ENCODE assay signal across 17 mouse cellular contexts in the genomic region with DNA sequence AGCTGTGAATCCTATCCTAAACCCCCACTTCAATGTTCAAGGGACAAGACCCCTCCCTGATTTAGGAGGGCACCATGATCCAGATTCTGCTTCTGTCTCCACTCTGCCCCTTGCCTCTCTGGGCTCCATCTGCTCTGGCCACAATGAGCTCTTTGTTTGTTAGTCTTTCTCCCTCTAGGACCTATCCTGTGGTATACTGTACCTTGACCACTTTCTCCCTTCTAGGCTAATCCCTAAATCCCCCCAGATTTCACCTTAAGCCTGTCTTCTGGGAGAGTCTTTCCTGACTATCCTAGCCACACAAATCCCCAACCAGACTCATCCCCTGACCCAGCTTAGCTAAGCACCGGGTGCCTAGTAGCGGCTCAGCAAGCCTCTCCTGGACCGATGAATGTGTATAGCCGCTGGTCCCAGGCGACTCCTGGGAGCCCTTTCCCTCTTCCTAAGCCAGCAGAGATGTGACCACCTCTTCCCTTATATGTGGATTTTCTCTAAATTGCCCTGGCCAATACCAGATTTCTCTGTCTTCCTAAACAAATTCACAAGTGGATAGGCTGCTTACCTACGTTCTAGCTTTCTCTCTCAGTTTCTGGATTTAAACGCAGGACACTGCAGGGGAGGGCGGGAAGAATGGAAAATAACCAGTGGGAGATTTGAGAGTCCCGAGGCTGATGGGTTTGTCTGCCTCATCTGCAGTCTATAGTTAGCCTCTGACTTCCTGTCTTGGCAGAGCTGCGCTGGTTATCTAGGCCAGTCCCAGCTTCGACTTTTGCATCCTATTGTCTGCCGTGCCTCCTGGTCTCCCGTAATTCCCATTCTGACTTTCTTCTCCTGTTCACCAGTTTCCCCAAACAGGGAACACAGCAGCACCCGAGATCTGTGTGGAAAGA. TPM values are rescaled to one million over a fixed set of nuclear protein-coding genes. Genes with fewer than 3 reads are reported as not detected.
A peak's percentile ranks its signal among the peaks of the same experiment; 100 is the strongest.
DNase-seq lines count a peak whose midpoint lies in the region; ATAC-seq lines count a peak whose summit lies in the region.
"Had no signal": no experiment of that assay in that cellular context is flagged by ENCODE, and none has a peak within 500 bp of the region (broad histone marks: within the 10 kb centered on the region; RNA-seq: fewer than 3 reads in every experiment).

No protein-coding gene starts in this region.

- H3K4me2 ChIP-seq in heart, embryonic 11.5 days = peak overlapping the region; percentile 4; the same call in 1 of the 2 replicates
- H3K4me2 ChIP-seq: liver, embryonic 13.5 days; midbrain, embryonic 13.5 days had no signal

- no peak for DNase-seq in cerebellum, postnatal 4 days (ENCODE audit: low spot score in 2 of 2)
- peak; percentile 82 for DNase-seq in retina, postnatal 1 day
- no peak for DNase-seq in urinary bladder, postnatal 4 days (ENCODE audit: low spot score in 2 of 2)
- DNase-seq: left cerebral cortex, postnatal 4 days; liver, embryonic 13.5 days; lung, postnatal 14 days; spleen, adult 18-20 months had no signal

- H3K27ac ChIP-seq in heart, embryonic 11.5 days (ENCODE audit: low read depth, low read length) = no peak overlapping the region
- H3K27ac ChIP-seq: heart, adult 2 months; hindbrain, postnatal 0 days; liver, embryonic 13.5 days; midbrain, embryonic 13.5 days had no signal

- peak overlapping the region; percentile 35 for H3K4me3 ChIP-seq in megakaryocyte, embryonic 14.5 days (replicated peaks)
- no peak overlapping the region for H3K4me3 ChIP-seq in heart, embryonic 11.5 days (ENCODE audit: low read depth, low read length)
- H3K4me3 ChIP-seq: heart, adult 2 months; liver, embryonic 13.5 days; midbrain, embryonic 13.5 days had no signal

- H3K9ac ChIP-seq in heart, embryonic 11.5 days (ENCODE audit: low read depth, low read length) = no peak overlapping the region
- H3K9ac ChIP-seq: liver, embryonic 13.5 days; midbrain, embryonic 13.5 days had no signal

- peaks cover 37% of the 10 kb centered on the region for H3K9me3 ChIP-seq in megakaryocyte, embryonic 14.5 days
- H3K9me3 ChIP-seq in heart, embryonic 11.5 days (replicated peaks; ENCODE audit: control insufficient read depth, low read length) = no peaks in the 10 kb centered on the region
- H3K9me3 ChIP-seq: liver, embryonic 13.5 days; midbrain, embryonic 13.5 days had no signal

- peaks cover 19% of the 10 kb centered on the region for H3K4me1 ChIP-seq in megakaryocyte, embryonic 14.5 days
- peaks cover 3% of the 10 kb centered on the region; the same call in 1 of the 2 replicates for H3K4me1 ChIP-seq in heart, embryonic 11.5 days (ENCODE audit: control insufficient read depth, insufficient read depth, low read length)

- ATAC-seq in cerebellum, adult (ENCODE audit: insufficient number of reproducible peaks, low FRiP score, low TSS enrichment) = peak; percentile 72; the same call in 1 of the 2 replicates
- ATAC-seq in megakaryocyte, adult 5-6 weeks (ENCODE audit: poor library complexity, severe bottlenecking) = no peak
- ATAC-seq in heart, embryonic 11.5 days (replicated peaks; ENCODE audit: insufficient number of reproducible peaks, low FRiP score, low TSS enrichment) = no peak
- ATAC-seq in CD4-positive, CD25-positive, alpha-beta regulatory T cell, adult 4 months = no peak
- ATAC-seq: hindbrain, postnatal 0 days; midbrain, embryonic 13.5 days; Patski had no signal

- 35% methylated on average over 14 of the region's 14 CpGs for WGBS in heart, embryonic 11.5 days (ENCODE audit: insufficient replicate concordance)

- no peaks in the 10 kb centered on the region for H3K36me3 ChIP-seq in megakaryocyte, embryonic 14.5 days (replicated peaks; ENCODE audit: low read length)
- H3K36me3 ChIP-seq in heart, embryonic 11.5 days (ENCODE audit: control insufficient read depth, insufficient read depth, low read length) = no peaks in the 10 kb centered on the region
- H3K36me3 ChIP-seq: liver, embryonic 13.5 days; midbrain, embryonic 13.5 days had no signal

- peaks cover 49% of the 10 kb centered on the region for H3K27me3 ChIP-seq in megakaryocyte, embryonic 14.5 days (replicated peaks)
- H3K27me3 ChIP-seq in heart, embryonic 11.5 days (ENCODE audit: control insufficient read depth, insufficient read depth, low read length) = no peaks in the 10 kb centered on the region
- H3K27me3 ChIP-seq: liver, embryonic 13.5 days; midbrain, embryonic 13.5 days had no signal

RNA-seq across cellular contexts. Expression of gene Chil1, which starts 14.3 kb away (rescaled TPM):
- polyA plus RNA-seq in megakaryocyte, embryonic 14.5 days (2012; ENCODE audit: insufficient read depth, low replicate concordance) = 5.0 TPM in 1 of 2 replicates, not detected in the other
- total RNA-seq in megakaryocyte, adult 5-6 weeks (2015) = 137 and 168 TPM in 2 replicates
- 120 and 142 TPM in 2 replicates for total RNA-seq in megakaryocyte, adult 5-6 weeks (2017)
- 1.5 and 1.9 TPM in 2 replicates for polyA plus RNA-seq in heart, embryonic 11.5 days (2014; fragmentation: Nextera tagmentation; extraction: Ambion mirVana)
- polyA plus RNA-seq in CD4-positive, CD25-positive, alpha-beta regulatory T cell, adult 4 months (2017; shearing (Covaris generic)) = under 1 TPM; 0.51 to 0.94 TPM

RNA-seq across cellular contexts. Expression of gene Mybph, which starts 25.6 kb away (rescaled TPM):
- polyA plus RNA-seq in megakaryocyte, embryonic 14.5 days (2012; ENCODE audit: insufficient read depth, low replicate concordance) = not detected in 2 replicates
- total RNA-seq in megakaryocyte, adult 5-6 weeks (2015) = 0.09 and 0.16 TPM in 2 replicates
- not detected in 2 replicates for total RNA-seq in megakaryocyte, adult 5-6 weeks (2017)
- polyA plus RNA-seq in heart, embryonic 11.5 days (2014; fragmentation: Nextera tagmentation; extraction: Ambion mirVana) = 1.0 and 1.2 TPM in 2 replicates
- not detected for polyA plus RNA-seq in CD4-positive, CD25-positive, alpha-beta regulatory T cell, adult 4 months (2017; shearing (Covaris generic))
- total RNA-seq: heart, adult 2 months; hindbrain, postnatal 0 days; layer of hippocampus, postnatal 10 days had no signal
- polyA plus RNA-seq: Patski had no signal

RNA-seq across cellular contexts. Expression of gene Chit1, which starts 56.6 kb away (rescaled TPM):
- polyA plus RNA-seq in megakaryocyte, embryonic 14.5 days (2012; ENCODE audit: insufficient read depth, low replicate concordance) = not detected in 2 replicates
- total RNA-seq in megakaryocyte, adult 5-6 weeks (2015) = 0.16 and 0.83 TPM in 2 replicates
- 0.07 TPM in 1 of 2 replicates, not detected in the other for total RNA-seq in megakaryocyte, adult 5-6 weeks (2017)
- 1.7 and 1.9 TPM in 2 replicates for polyA plus RNA-seq in heart, embryonic 11.5 days (2014; fragmentation: Nextera tagmentation; extraction: Ambion mirVana)
- not detected for polyA plus RNA-seq in CD4-positive, CD25-positive, alpha-beta regulatory T cell, adult 4 months (2017; shearing (Covaris generic))
- total RNA-seq: heart, adult 2 months; hindbrain, postnatal 0 days had no signal
- polyA plus RNA-seq: Patski had no signal
